Mouse (Mus musculus) MEL (cell line): ENCODE results near the gene Tkt. TPM values are rescaled to one million over a fixed set of nuclear protein-coding genes. Genes with fewer than 3 reads are reported as not detected.

ENCODE experiments used
- DNase-seq: peaks from one replicate; pipeline ENCODE4 v3.0.0; 2011; ENCODE audit warnings: low read depth, low spot score
- H3K27ac ChIP-seq: 2 replicates; pipeline ENCODE4 v1.5.1; 2012; ENCODE audit warnings: low read depth, mild to moderate bottlenecking, control low read depth, low read length, moderate library complexity; ENCODE audit not compliant: control insufficient read depth
- H3K27me3 ChIP-seq, 2 experiments: fragments of 150-350 bp in 1 of 2; sonication (generic) in 1 of 2; 2 replicates each; pipeline ENCODE4 v1.6.1; 2012; ENCODE audit warnings: low read length in 2 of 2, mild to moderate bottlenecking in 2 of 2, improper control_type of control experiment in 1 of 2, moderate library complexity in 1 of 2; ENCODE audit not compliant: insufficient read depth in 2 of 2, control insufficient read depth in 1 of 2
- H3K36me3 ChIP-seq, 2 experiments: 2 replicates each; pipeline ENCODE4 v1.6.1; 2012 to 2014; ENCODE audit warnings: low read length in 2 of 2, improper control_type of control experiment in 1 of 2, inconsistent platforms in 1 of 2, mild to moderate bottlenecking in 1 of 2; ENCODE audit not compliant: insufficient read depth in 2 of 2, control insufficient read depth in 1 of 2
- H3K4me1 ChIP-seq, 2 experiments: fragments of 150-350 bp in 1 of 2; sonication (generic) in 1 of 2; 2 replicates each; pipeline ENCODE4 v1.6.1; 2012; ENCODE audit warnings: low read length in 2 of 2, improper control_type of control experiment in 1 of 2, mild to moderate bottlenecking in 1 of 2; ENCODE audit not compliant: insufficient read depth in 2 of 2, control insufficient read depth in 1 of 2
- H3K4me3 ChIP-seq, 2 experiments: fragments of 150-350 bp in 1 of 2; sonication (generic) in 1 of 2; 2 replicates each; pipeline ENCODE4 v1.5.1; 2012; ENCODE audit warnings: low read depth in 2 of 2, low read length in 2 of 2, mild to moderate bottlenecking in 2 of 2, moderate library complexity in 2 of 2, control low read depth in 1 of 2, improper control_type of control experiment in 1 of 2; ENCODE audit not compliant: control insufficient read depth in 1 of 2, insufficient read depth in 1 of 2
- H3K79me2 ChIP-seq: 2 replicates; pipeline ENCODE4 v1.6.1; 2012; ENCODE audit warnings: mild to moderate bottlenecking, low read length, moderate library complexity; ENCODE audit not compliant: control insufficient read depth, poor library complexity, insufficient read depth
- H3K9ac ChIP-seq: 2 replicates; pipeline ENCODE4 v1.6.1; 2012; ENCODE audit warnings: low read depth, mild to moderate bottlenecking, control low read depth, low read length, moderate library complexity; ENCODE audit not compliant: control insufficient read depth, poor library complexity, severe bottlenecking
- H3K9me3 ChIP-seq: fragments of 150-350 bp; sonication (generic); replicated peaks from 2 replicates; pipeline ENCODE4 v1.6.1; 2012; ENCODE audit warnings: mild to moderate bottlenecking, low read length, improper control_type of control experiment, moderate library complexity; ENCODE audit not compliant: insufficient read depth
- BHLHE40 ChIP-seq: IDR thresholded peaks from 2 replicates; pipeline ENCODE4 v1.6.1; 2012; ENCODE audit warnings: low read depth, mild to moderate bottlenecking, inconsistent platforms, low read length, improper control_type of control experiment, borderline replicate concordance
- CTCF ChIP-seq, 3 experiments: IDR thresholded peaks in 2 of 3; conservative IDR thresholded peaks in 1 of 3; 2 replicates each; pipeline ENCODE4 v1.5.1; 2011 to 2012; ENCODE audit warnings: low read length in 3 of 3, low read depth in 2 of 3, mild to moderate bottlenecking in 2 of 3, improper control_type of control experiment in 1 of 3, inconsistent platforms in 1 of 3, mixed read lengths in 1 of 3, moderate library complexity in 1 of 3; ENCODE audit not compliant: control insufficient read depth in 1 of 3, insufficient read depth in 1 of 3, poor library complexity in 1 of 3, severe bottlenecking in 1 of 3
- ETS1 ChIP-seq: IDR thresholded peaks from 2 replicates; pipeline ENCODE4 v1.6.1; 2012; ENCODE audit warnings: low read depth, mild to moderate bottlenecking, inconsistent platforms, low read length, improper control_type of control experiment, moderate library complexity
- GATA1 ChIP-seq: IDR thresholded peaks from 2 replicates; pipeline ENCODE4 v1.6.1; 2011; ENCODE audit warnings: low read depth, low read length, improper control_type of control experiment
- HCFC1 ChIP-seq: IDR thresholded peaks from 2 replicates; pipeline ENCODE4 v1.6.1; 2012; ENCODE audit warnings: low read depth, mild to moderate bottlenecking, inconsistent platforms, low read length, improper control_type of control experiment, moderate library complexity
- KAT2A ChIP-seq: conservative IDR thresholded peaks from 2 replicates; pipeline ENCODE4 v1.6.1; 2012; ENCODE audit warnings: low read depth, low read length, improper control_type of control experiment, inconsistent platforms
- MAFK ChIP-seq: IDR thresholded peaks from 2 replicates; pipeline ENCODE4 v1.6.1; 2011; ENCODE audit warnings: low read depth, mild to moderate bottlenecking, low read length, improper control_type of control experiment, borderline replicate concordance
- MAX ChIP-seq: IDR thresholded peaks from 2 replicates; pipeline ENCODE4 v1.6.1; 2011; ENCODE audit warnings: low read length, improper control_type of control experiment
- MEF2A ChIP-seq: IDR thresholded peaks from 2 replicates; pipeline ENCODE4 v1.6.1; 2014; ENCODE audit warnings: low read depth, mild to moderate bottlenecking, inconsistent platforms, low read length, improper control_type of control experiment; ENCODE audit not compliant: poor library complexity, insufficient replicate concordance, severe bottlenecking; ENCODE audit errors: extremely low read depth
- MXI1 ChIP-seq: IDR thresholded peaks from 2 replicates; pipeline ENCODE4 v1.6.1; 2011; ENCODE audit warnings: mild to moderate bottlenecking, low read depth, low read length, improper control_type of control experiment
- NELFE ChIP-seq: IDR thresholded peaks from 2 replicates; pipeline ENCODE4 v1.6.1; 2011; ENCODE audit warnings: low read depth, low read length, improper control_type of control experiment
- NRF1 ChIP-seq: IDR thresholded peaks from 2 replicates; pipeline ENCODE4 v1.6.1; 2014; ENCODE audit warnings: low read depth, mild to moderate bottlenecking, inconsistent platforms, low read length, improper control_type of control experiment, moderate library complexity; ENCODE audit not compliant: poor library complexity, insufficient read depth, severe bottlenecking
- POLR2A ChIP-seq, 2 experiments: IDR thresholded peaks; 2 replicates each; pipeline ENCODE4 v1.6.1; 2011 to 2012; ENCODE audit warnings: low read length in 2 of 2, mild to moderate bottlenecking in 2 of 2, control low read depth in 1 of 2, improper control_type of control experiment in 1 of 2, low read depth in 1 of 2, moderate library complexity in 1 of 2; ENCODE audit not compliant: control insufficient read depth in 1 of 2, insufficient read depth in 1 of 2, poor library complexity in 1 of 2
- POLR2AphosphoS2 ChIP-seq: IDR thresholded peaks from 2 replicates; pipeline ENCODE4 v1.6.1; 2011; ENCODE audit warnings: low read length, improper control_type of control experiment
- POLR2AphosphoS5 ChIP-seq: IDR thresholded peaks from 2 replicates; pipeline ENCODE4 v1.6.1; 2012; ENCODE audit warnings: low read depth, borderline replicate concordance, mild to moderate bottlenecking, inconsistent platforms, low read length, moderate library complexity, mixed read lengths
- RCOR1 ChIP-seq: IDR thresholded peaks from 2 replicates; pipeline ENCODE4 v1.6.1; 2012; ENCODE audit warnings: low read depth, mild to moderate bottlenecking, inconsistent platforms, low read length, improper control_type of control experiment
- SIN3A ChIP-seq: IDR thresholded peaks from 2 replicates; pipeline ENCODE4 v1.6.1; 2012; ENCODE audit warnings: low read length, improper control_type of control experiment, inconsistent platforms
- UBTF ChIP-seq: IDR thresholded peaks from 2 replicates; pipeline ENCODE4 v1.6.1; 2012; ENCODE audit warnings: low read depth, mild to moderate bottlenecking, inconsistent platforms, low read length, improper control_type of control experiment, moderate library complexity, borderline replicate concordance; ENCODE audit not compliant: insufficient read depth
- USF2 ChIP-seq, 2 experiments: IDR thresholded peaks; 2 replicates each; pipeline ENCODE4 v1.6.1; 2011 to 2012; ENCODE audit warnings: improper control_type of control experiment in 2 of 2, low read length in 2 of 2, borderline replicate concordance in 1 of 2, inconsistent platforms in 1 of 2, low read depth in 1 of 2, mild to moderate bottlenecking in 1 of 2; ENCODE audit not compliant: insufficient read depth in 1 of 2
- ZC3H11A ChIP-seq: IDR thresholded peaks from 2 replicates; pipeline ENCODE4 v1.6.1; 2012; ENCODE audit warnings: low read depth, mild to moderate bottlenecking, inconsistent platforms, low read length, improper control_type of control experiment
- polyA plus RNA-seq, 2 experiments: library from polyadenylated mRNA; stranded (reverse) in 1 of 2; unstranded in 1 of 2; fragments of >175 nt in 1 of 2; fragments of >200 nt in 1 of 2; gene quantifications; 2 replicates each; pipeline versions ENCODE4 v1.2.1 to v1.2.4; 2012; ENCODE audit warnings: low replicate concordance in 2 of 2, low read depth in 1 of 2; ENCODE audit not compliant: insufficient read length in 2 of 2, insufficient read depth in 1 of 2, missing spikeins in 1 of 2
- total RNA-seq: library from RNA; depleted of rRNA; stranded (reverse); fragments of 300-350 nt; gene quantifications from 2 replicates; pipeline ENCODE4 v1.2.3, GENCODE M21; 2012

The Tkt gene
- total and polyA plus RNA-seq, 3 experiments = 115 to 1,273 (median 640) TPM

- Histone ChIP-seq H3K4me3 (no peak overlapping the region), H3K4me1 (peaks cover 10 to 13% of the 10 kb centered on the region in 2 experiments), H3K36me3 (peaks cover 18 to 47% of the 10 kb centered on the region in 2 experiments), H3K27me3 (no peaks in the 10 kb centered on the region), H3K79me2 (no peaks in the 10 kb centered on the region), H3K9me3 (no peaks in the 10 kb centered on the region), H3K27ac (no peak overlapping the region), H3K9ac (no peak overlapping the region)
- TF ChIP-seq NRF1 = no peak
- TF ChIP-seq MXI1 = no peak
- no peak for TF ChIP-seq NELFE
- no peak for TF ChIP-seq POLR2AphosphoS5
- no peak for TF ChIP-seq RCOR1
- no peak for TF ChIP-seq UBTF
- TF ChIP-seq GATA1 = no peak
- no peak for TF ChIP-seq MAFK
- TF ChIP-seq ZC3H11A = no peak
- TF ChIP-seq POLR2AphosphoS2 = no peak
- no peak for DNase-seq
Measured at GRCm38 (mm10) chr14:30568016-30568415, 19.9 kb downstream of the Tkt start.

- Histone ChIP-seq H3K9me3 (no peaks in the 10 kb centered on the region), H3K36me3 (peaks cover 10 to 43% of the 10 kb centered on the region in 2 experiments), H3K27me3 (no peaks in the 10 kb centered on the region), H3K9ac (no peak overlapping the region), H3K4me3 (no peak overlapping the region), H3K79me2 (no peaks in the 10 kb centered on the region), H3K27ac (no peak overlapping the region), H3K4me1 (peaks cover 7 to 9% of the 10 kb centered on the region in 2 experiments)
- DNase-seq = no peak
- TF ChIP-seq HCFC1 (no peak), POLR2AphosphoS5 (no peak), GATA1 (no peak), MEF2A (no peak), USF2 (IDR thresholded peaks at IDR 0.05; ENCODE audit: borderline replicate concordance in 1 of 2, insufficient read depth in 1 of 2, low read depth in 1 of 2, low read length in 2 of 2) (no peak), POLR2A (IDR thresholded peaks at IDR 0.05; ENCODE audit: control insufficient read depth in 1 of 2, insufficient read depth in 1 of 2, low read depth in 1 of 2, low read length in 2 of 2, poor library complexity in 1 of 2) (no peak), ETS1 (no peak), UBTF (no peak), SIN3A (no peak), NRF1 (no peak), BHLHE40 (no peak), RCOR1 (no peak), MAX (no peak), CTCF (IDR thresholded peaks at IDR 0.05 in 2 of 3, conservative IDR thresholded peaks at IDR 0.05 in 1 of 3; ENCODE audit: control insufficient read depth in 1 of 3, insufficient read depth in 1 of 3, low read depth in 2 of 3, low read length in 3 of 3, poor library complexity in 1 of 3, severe bottlenecking in 1 of 3) (no peak), KAT2A (no peak), NELFE (no peak)
Measured at GRCm38 (mm10) chr14:30570303-30570702, 22.1 kb downstream of the Tkt start.
